Mouse (Mus musculus) lung, adult 2 months (tissue): ENCODE results near the gene Stk32c. TPM values are rescaled to one million over a fixed set of nuclear protein-coding genes. Genes with fewer than 3 reads are reported as not detected.

Source experiments
- DNase-seq: peaks from one replicate; pipeline ENCODE4 v3.0.0; 2022
- H3K4me1 ChIP-seq: fragments of 200-500 bp; 2 replicates; pipeline ENCODE4 v1.6.1; 2011; ENCODE audit warnings: low read length; ENCODE audit not compliant: control insufficient read depth, insufficient read depth
- H3K4me3 ChIP-seq: fragments of 200-500 bp; replicated peaks from 2 replicates; pipeline ENCODE3; 2011; ENCODE audit warnings: low read depth, mild to moderate bottlenecking, control low read depth, low read length; ENCODE audit errors: extremely low read depth
- CTCF ChIP-seq: fragments of 200-500 bp; IDR thresholded peaks from 2 replicates; pipeline ENCODE4 v1.5.1; 2011; ENCODE audit warnings: mild to moderate bottlenecking, low read length, control low read depth; ENCODE audit not compliant: insufficient read depth
- POLR2A ChIP-seq: fragments of 200-500 bp; IDR thresholded peaks from 2 replicates; pipeline ENCODE4 v1.6.1; 2011; ENCODE audit warnings: low read depth, mild to moderate bottlenecking, control low read depth, low read length, borderline replicate concordance; ENCODE audit errors: extremely low read depth
- WGBS: fragments of 180-500 bp; shearing (Covaris S2); methylation state at CpG from one replicate; pipeline ENCODE4 v1.1.7; 2018; 5-methylcytosine and 5-hydroxymethylcytosine counted together
- polyA plus RNA-seq: library from polyadenylated mRNA; depleted of rRNA; stranded (reverse); fragments of >200 nt; gene quantifications from 2 replicates; pipeline ENCODE4 v1.2.3, GENCODE M21; 2012

Stk32c gene
- polyA plus RNA-seq, 1 experiment = 1.5 TPM

- no peak for TF ChIP-seq CTCF
- no peak for DNase-seq
- Histone ChIP-seq H3K4me3 (no peak overlapping the region), H3K4me1 (peaks cover 17% of the 10 kb centered on the region)
- 77% methylated on average over 12 of the region's 12 CpGs for WGBS
These were observed 17.1 kb upstream of the Stk32c start for GRCm38 (mm10) chr7:139230241-139230640.

GRCm38 (mm10) chr7:139229837-139230236, 16.7 kb upstream of the Stk32c start:
- WGBS = 73% methylated on average over 5 of the region's 5 CpGs
- H3K4me1 ChIP-seq = peaks cover 21% of the 10 kb centered on the region
- no peak for DNase-seq
- no peak overlapping the region for H3K4me3 ChIP-seq
- TF ChIP-seq POLR2A (no peak), CTCF (no peak)

GRCm38 (mm10) chr7:139228447-139229171, 15.5 kb upstream of the Stk32c start:
- DNase-seq = no peak
- Histone ChIP-seq H3K4me1 (peaks cover 16% of the 10 kb centered on the region), H3K4me3 (no peak overlapping the region)
- 29% methylated on average over 6 of the region's 6 CpGs for WGBS
- TF ChIP-seq CTCF (no peak), POLR2A (no peak)

- H3K4me1 ChIP-seq = peaks cover 16% of the 10 kb centered on the region
- WGBS = 91% methylated on average over 7 of the region's 7 CpGs
These were observed 13.3 kb upstream of the Stk32c start for GRCm38 (mm10) chr7:139226416-139226815.

GRCm38 (mm10) chr7:139224725-139225124, 11.6 kb upstream of the Stk32c start:
- H3K4me1 ChIP-seq = peaks cover 16% of the 10 kb centered on the region
- DNase-seq = no peak
- WGBS = 31% methylated on average over 8 of the region's 8 CpGs
- TF ChIP-seq POLR2A (no peak), CTCF (no peak)
- H3K4me3 ChIP-seq = no peak overlapping the region

More at GRCm38 (mm10) chr7:139226416-139226815, 13.3 kb upstream of the Stk32c start:
- DNase-seq = no peak
- no peak for TF ChIP-seq CTCF
- no peak for TF ChIP-seq POLR2A
- no peak overlapping the region for H3K4me3 ChIP-seq

- Histone ChIP-seq H3K4me3 (no peak overlapping the region), H3K4me1 (peaks cover 12% of the 10 kb centered on the region)
- TF ChIP-seq CTCF (no peak), POLR2A (no peak)
- 54% methylated on average over 1 of the region's 1 CpGs for WGBS
- peak; percentile 1 for DNase-seq
These were observed 11.0 kb upstream of the Stk32c start for GRCm38 (mm10) chr7:139224070-139224469.

- peaks cover 5% of the 10 kb centered on the region for H3K4me1 ChIP-seq
- H3K4me3 ChIP-seq = no peak overlapping the region
- TF ChIP-seq CTCF (no peak), POLR2A (no peak)
- no peak for DNase-seq
- 90% methylated on average over 4 of the region's 4 CpGs for WGBS
These were observed 9.2 kb upstream of the Stk32c start for GRCm38 (mm10) chr7:139222341-139222740.

- Histone ChIP-seq H3K4me3 (no peak overlapping the region), H3K4me1 (peaks cover 5% of the 10 kb centered on the region)
- TF ChIP-seq POLR2A (no peak), CTCF (no peak)
- no peak for DNase-seq
- 93% methylated on average over 2 of the region's 2 CpGs for WGBS
These were observed 8.7 kb upstream of the Stk32c start for GRCm38 (mm10) chr7:139221856-139222255.

- Histone ChIP-seq H3K4me3 (no peak overlapping the region), H3K4me1 (peaks cover 5% of the 10 kb centered on the region)
- TF ChIP-seq POLR2A (no peak), CTCF (no peak)
- DNase-seq = no peak
- WGBS = 73% methylated on average over 5 of the region's 5 CpGs
These were observed 8.0 kb upstream of the Stk32c start for GRCm38 (mm10) chr7:139221072-139221471.

- Histone ChIP-seq H3K4me3 (no peak overlapping the region), H3K4me1 (peaks cover 5% of the 10 kb centered on the region)
- DNase-seq = peak; percentile 6
- 42% methylated on average over 2 of the region's 2 CpGs for WGBS
- TF ChIP-seq POLR2A = no peak
- TF ChIP-seq CTCF = no peak
These were observed 7.2 kb upstream of the Stk32c start for GRCm38 (mm10) chr7:139220303-139220702.
